Mouse (Mus musculus) myocyte (in vitro differentiated cells): ENCODE measurements around the gene BC016579. TPM values are rescaled to one million over a fixed set of nuclear protein-coding genes. Genes with fewer than 3 reads are reported as not detected.

Experiments used
- H3K27me3 ChIP-seq: one replicate; pipeline ENCODE4 v1.6.1; 2011; ENCODE audit not compliant: control insufficient read depth, insufficient read depth, insufficient read length
- H3K36me3 ChIP-seq: one replicate; pipeline ENCODE4 v1.6.1; 2011; ENCODE audit not compliant: control insufficient read depth, insufficient read depth
- H3K4me2 ChIP-seq: one replicate; pipeline ENCODE4 v1.6.1; 2011; ENCODE audit warnings: low read depth, control low read depth
- H3K4me3 ChIP-seq: one replicate; pipeline ENCODE4 v1.5.1; 2011; ENCODE audit warnings: mild to moderate bottlenecking, control low read depth, moderate library complexity
- H3K79me2 ChIP-seq: one replicate; pipeline ENCODE4 v1.6.1; 2011; ENCODE audit not compliant: control insufficient read depth, insufficient read depth
- H3ac ChIP-seq: one replicate; pipeline ENCODE4 v1.6.1; 2011; ENCODE audit not compliant: control insufficient read depth, insufficient read length
- CEBPB ChIP-seq: IDR thresholded peaks from 2 replicates; pipeline ENCODE4 v1.6.1; 2011; ENCODE audit warnings: mild to moderate bottlenecking, moderate library complexity; ENCODE audit not compliant: poor library complexity, insufficient read depth, severe bottlenecking
- E2F4 ChIP-seq: IDR thresholded peaks from one replicate; pipeline ENCODE4 v1.6.1; 2011; ENCODE audit warnings: mild to moderate bottlenecking, control low read depth, moderate library complexity; ENCODE audit not compliant: insufficient read depth
- MAX ChIP-seq: IDR thresholded peaks from one replicate; pipeline ENCODE4 v1.6.1; 2011; ENCODE audit warnings: low read depth, mild to moderate bottlenecking, control low read depth
- MYOD1 ChIP-seq, 3 experiments: IDR thresholded peaks; one replicate each; pipeline ENCODE4 v1.6.1; 2011; ENCODE audit warnings: control low read depth in 2 of 3, low read depth in 2 of 3, mild to moderate bottlenecking in 2 of 3, moderate library complexity in 1 of 3; ENCODE audit not compliant: insufficient read length in 2 of 3, control insufficient read depth in 1 of 3
- MYOG ChIP-seq, 3 experiments: IDR thresholded peaks; one replicate each; pipeline ENCODE4 v1.6.1; 2011; ENCODE audit warnings: control low read depth in 2 of 3, low read depth in 2 of 3, mild to moderate bottlenecking in 2 of 3; ENCODE audit not compliant: insufficient read length in 2 of 3, control insufficient read depth in 1 of 3, insufficient read depth in 1 of 3
- POLR2A ChIP-seq: IDR thresholded peaks from one replicate; pipeline ENCODE4 v1.6.1; 2011; ENCODE audit warnings: low read depth, mild to moderate bottlenecking, control low read depth, moderate library complexity; ENCODE audit not compliant: insufficient read length
- POLR2AphosphoS2 ChIP-seq: IDR thresholded peaks from one replicate; pipeline ENCODE4 v1.6.1; 2011; ENCODE audit warnings: low read depth, control low read depth; ENCODE audit not compliant: insufficient read length
- REST ChIP-seq: IDR thresholded peaks from one replicate; pipeline ENCODE4 v1.6.1; 2011; ENCODE audit warnings: mild to moderate bottlenecking, control low read depth, moderate library complexity; ENCODE audit not compliant: insufficient read depth, insufficient read length
- SRF ChIP-seq: IDR thresholded peaks from one replicate; pipeline ENCODE4 v1.6.1; 2011; ENCODE audit warnings: low read depth; ENCODE audit not compliant: control insufficient read depth, insufficient read length
- TCF12 ChIP-seq: IDR thresholded peaks from one replicate; pipeline ENCODE4 v1.6.1; 2011; ENCODE audit warnings: mild to moderate bottlenecking, control low read depth; ENCODE audit not compliant: poor library complexity, insufficient read depth, severe bottlenecking
- TCF3 ChIP-seq: IDR thresholded peaks from one replicate; pipeline ENCODE4 v1.6.1; 2011; ENCODE audit warnings: low read depth, control low read depth; ENCODE audit not compliant: insufficient read length
- USF1 ChIP-seq: IDR thresholded peaks from one replicate; pipeline ENCODE4 v1.6.1; 2011; ENCODE audit warnings: low read depth, mild to moderate bottlenecking, control low read depth, moderate library complexity
- polyA plus RNA-seq: library from polyadenylated mRNA; unstranded; fragments of >200 nt; fragmentation: generic; extraction: Trizol; gene quantifications from one replicate; pipeline ENCODE4 v1.2.1, GENCODE M21; 2012; ENCODE audit warnings: missing spikeins

BC016579 gene
- polyA plus RNA-seq, 1 experiment = not detected

DNA sequence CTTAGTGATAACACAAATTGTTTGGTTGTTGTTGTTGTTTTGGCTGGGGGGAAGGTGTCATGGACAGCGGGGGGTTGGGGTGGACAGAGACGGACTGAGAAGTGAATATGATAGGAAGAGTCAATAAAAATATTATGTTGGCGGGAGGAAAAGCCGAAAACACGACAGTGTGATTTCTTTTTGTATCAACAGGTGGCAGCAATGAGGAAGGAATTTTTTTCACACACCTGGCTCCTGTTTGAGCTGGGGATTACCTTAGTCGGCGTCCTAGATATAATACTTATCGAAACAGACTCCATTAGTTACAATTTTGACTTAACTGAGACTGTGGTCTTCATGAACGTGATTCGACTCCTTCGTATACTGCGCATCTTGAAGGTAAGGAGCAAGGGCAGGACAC is 74.0 kb downstream of the BC016579 start:
- Histone ChIP-seq H3ac (no peak overlapping the region), H3K79me2 (no peaks in the 10 kb centered on the region), H3K27me3 (no peaks in the 10 kb centered on the region), H3K4me2 (no peak overlapping the region), H3K36me3 (no peaks in the 10 kb centered on the region), H3K4me3 (no peak overlapping the region)
- TF ChIP-seq USF1 = no peak
- TF ChIP-seq POLR2A = no peak
- no peak for TF ChIP-seq MYOD1 (IDR thresholded peaks at IDR 0.05; ENCODE audit: control insufficient read depth in 1 of 3, insufficient read length in 2 of 3, low read depth in 2 of 3)
- no peak for TF ChIP-seq TCF3
- no peak for TF ChIP-seq MAX
- TF ChIP-seq E2F4 = no peak
- TF ChIP-seq TCF12 = no peak
- TF ChIP-seq REST = no peak
- TF ChIP-seq POLR2AphosphoS2 = no peak
- TF ChIP-seq MYOG (IDR thresholded peaks at IDR 0.05; ENCODE audit: control insufficient read depth in 1 of 3, insufficient read depth in 1 of 3, insufficient read length in 2 of 3, low read depth in 2 of 3) = no peak
- TF ChIP-seq CEBPB = no peak
- no peak for TF ChIP-seq SRF

Other genes starting within 250 kb of the BC016579 start
- 40.3 TPM for gene Cd200, start 245.0 kb downstream of the BC016579 start, polyA plus RNA-seq
- gene Gm609, start 161.1 kb downstream of the BC016579 start, polyA plus RNA-seq = not detected
- gene Gm17783, start 122.0 kb downstream of the BC016579 start, polyA plus RNA-seq = not detected
- gene Slc9c1, start 118.8 kb downstream of the BC016579 start, polyA plus RNA-seq = not detected
- gene Gcsam, start 43.7 kb downstream of the BC016579 start, polyA plus RNA-seq = not detected
- not detected for gene Tmprss7, start 39.6 kb upstream of the BC016579 start, polyA plus RNA-seq
- 0.19 TPM for gene Tagln3, start 70.5 kb upstream of the BC016579 start, polyA plus RNA-seq
- gene Abhd10, start 88.9 kb upstream of the BC016579 start, polyA plus RNA-seq = 6.9 TPM